In genomic region chr15:77830481-77831137, GRCm38 (mm10) we compare ENCODE assay signal across 11 mouse cellular contexts. TPM values are rescaled to one million over a fixed set of nuclear protein-coding genes. Genes with fewer than 3 reads are reported as not detected.
DNase-seq lines count a peak whose midpoint lies in the region; ATAC-seq and TF ChIP-seq lines count a peak whose summit lies in the region.
"Had no signal": no experiment of that assay in that cellular context is flagged by ENCODE, and none has a peak within 500 bp of the region (broad histone marks: within the 10 kb centered on the region; RNA-seq: fewer than 3 reads in every experiment).

No protein-coding gene starts in this region.

- no peaks in the 10 kb centered on the region for H3K9me3 ChIP-seq in intestine, embryonic 15.5 days
- H3K9me3 ChIP-seq in intestine, postnatal 0 days (ENCODE audit: control insufficient read depth), result no peaks in the 10 kb centered on the region
- H3K9me3 ChIP-seq in liver, embryonic 15.5 days (replicated peaks), result no peaks in the 10 kb centered on the region
- no peaks in the 10 kb centered on the region for H3K9me3 ChIP-seq in hindbrain, embryonic 14.5 days (ENCODE audit: control insufficient read depth, low read length)
- H3K9me3 ChIP-seq: forebrain, embryonic 10.5 days had no signal

- H3K9ac ChIP-seq in intestine, embryonic 15.5 days, result no peak overlapping the region
- H3K9ac ChIP-seq in intestine, postnatal 0 days (ENCODE audit: low read depth, low read length), result no peak overlapping the region
- H3K9ac ChIP-seq in liver, embryonic 15.5 days, result no peak overlapping the region
- H3K9ac ChIP-seq in hindbrain, embryonic 14.5 days, result no peak overlapping the region

- H3K4me3 ChIP-seq in intestine, embryonic 15.5 days (replicated peaks), result no peak overlapping the region
- H3K4me3 ChIP-seq in intestine, postnatal 0 days (ENCODE audit: low read depth, low read length), result no peak overlapping the region
- H3K4me3 ChIP-seq in liver, embryonic 15.5 days (replicated peaks), result no peak overlapping the region
- no peak overlapping the region for H3K4me3 ChIP-seq in hindbrain, embryonic 14.5 days (replicated peaks; ENCODE audit: low read length)
- H3K4me3 ChIP-seq: forebrain, embryonic 10.5 days; myocyte had no signal

- peaks cover 8% of the 10 kb centered on the region; the same call in 1 of the 2 replicates for H3K36me3 ChIP-seq in intestine, embryonic 15.5 days
- H3K36me3 ChIP-seq in intestine, postnatal 0 days (ENCODE audit: control insufficient read depth, insufficient read depth), result peaks cover 11% of the 10 kb centered on the region; the same call in 1 of the 2 replicates
- H3K36me3 ChIP-seq in liver, embryonic 15.5 days (replicated peaks), result peaks cover 27% of the 10 kb centered on the region
- no peaks in the 10 kb centered on the region for H3K36me3 ChIP-seq in hindbrain, embryonic 14.5 days (replicated peaks; ENCODE audit: control insufficient read depth, insufficient read depth)

- no peak for TF ChIP-seq CTCF in intestine, postnatal 0 days (IDR thresholded peaks at IDR 0.05; ENCODE audit: low read depth)

- H3K4me2 ChIP-seq in intestine, embryonic 15.5 days (replicated peaks), result no peak overlapping the region
- no peak overlapping the region for H3K4me2 ChIP-seq in intestine, postnatal 0 days (replicated peaks; ENCODE audit: low read depth)
- peak overlapping the region; percentile 32 for H3K4me2 ChIP-seq in liver, embryonic 15.5 days
- no peak overlapping the region for H3K4me2 ChIP-seq in hindbrain, embryonic 14.5 days (replicated peaks)

- 0 out of 2 replicates have a peak overlapping the region, but pooled peaks have one; percentile 1 for H3K27ac ChIP-seq in intestine, embryonic 15.5 days
- no peak overlapping the region for H3K27ac ChIP-seq in intestine, postnatal 0 days (ENCODE audit: low read depth, low read length)
- no peak overlapping the region for H3K27ac ChIP-seq in liver, embryonic 15.5 days (replicated peaks)
- no peak overlapping the region for H3K27ac ChIP-seq in hindbrain, embryonic 14.5 days
- H3K27ac ChIP-seq: forebrain, embryonic 10.5 days had no signal

- 69% methylated on average over 5 of the region's 5 CpGs for WGBS in intestine, embryonic 15.5 days
- 55% methylated on average over 5 of the region's 5 CpGs for WGBS in intestine, postnatal 0 days
- WGBS in liver, embryonic 15.5 days (ENCODE audit: insufficient replicate concordance), result 46% methylated on average over 5 of the region's 5 CpGs
- WGBS in hindbrain, embryonic 14.5 days, result 90% methylated on average over 5 of the region's 5 CpGs

- peaks cover 75% of the 10 kb centered on the region for H3K4me1 ChIP-seq in intestine, embryonic 15.5 days (replicated peaks)
- peaks cover 41% of the 10 kb centered on the region for H3K4me1 ChIP-seq in intestine, postnatal 0 days (replicated peaks; ENCODE audit: control insufficient read depth, insufficient read depth, low read length)
- H3K4me1 ChIP-seq in liver, embryonic 15.5 days (replicated peaks), result peaks cover 94% of the 10 kb centered on the region
- H3K4me1 ChIP-seq in hindbrain, embryonic 14.5 days (replicated peaks; ENCODE audit: control insufficient read depth, insufficient read depth, low read length), result no peaks in the 10 kb centered on the region

- peak; percentile 67 for DNase-seq in 416B (ENCODE audit: low read depth)
- DNase-seq in embryo, embryonic 10.5 days (ENCODE audit: low spot score), result no peak
- DNase-seq in cerebellum, adult 8-10 months, result no peak
- no peak for DNase-seq in hindbrain, embryonic 14.5 days (ENCODE audit: low spot score)
- DNase-seq: right cerebral cortex, adult 18-20 months had no signal

- no peak for ATAC-seq in intestine, embryonic 15.5 days
- ATAC-seq in intestine, postnatal 0 days, result no peak
- ATAC-seq in activated CD4-positive, CD25-positive, alpha-beta regulatory T cell, adult 4 months, result peak; percentile 7
- no peak for ATAC-seq in liver, embryonic 15.5 days (ENCODE audit: insufficient read depth)
- ATAC-seq in hindbrain, embryonic 14.5 days (ENCODE audit: low FRiP score), result no peak

- H3K27me3 ChIP-seq in intestine, embryonic 15.5 days (replicated peaks), result no peaks in the 10 kb centered on the region
- H3K27me3 ChIP-seq in intestine, postnatal 0 days (replicated peaks; ENCODE audit: control insufficient read depth, insufficient read depth, low read length), result no peaks in the 10 kb centered on the region
- H3K27me3 ChIP-seq in liver, embryonic 15.5 days, result no peaks in the 10 kb centered on the region
- no peaks in the 10 kb centered on the region for H3K27me3 ChIP-seq in hindbrain, embryonic 14.5 days (ENCODE audit: control insufficient read depth, insufficient read depth, low read length)

RNA-seq across cellular contexts. Expression of gene Myh9, which starts 11.4 kb away (rescaled TPM):
- polyA plus RNA-seq in intestine, embryonic 15.5 days (2015; fragmentation: Nextera tagmentation; extraction: Ambion mirVana), result 51.6 and 52.9 TPM in 2 replicates
- polyA plus RNA-seq in intestine, postnatal 0 days (2015; fragmentation: Nextera tagmentation; extraction: Ambion mirVana), result 25.7 and 27.7 TPM in 2 replicates
- polyA plus RNA-seq in activated CD4-positive, CD25-positive, alpha-beta regulatory T cell, adult 4 months (2017; shearing (Covaris generic)), result 100 to 1,000 TPM; 243 to 280 TPM
- 19.5 and 20.3 TPM in 2 replicates for polyA plus RNA-seq in liver, embryonic 15.5 days (2015; fragmentation: Nextera tagmentation; extraction: Ambion mirVana)
- polyA plus RNA-seq in hindbrain, embryonic 14.5 days (2014; fragmentation: Nextera tagmentation; extraction: Ambion mirVana), result 14.4 and 14.6 TPM in 2 replicates
